Mouse (Mus musculus): Measurements from ENCODE around the gene Cygb.

DNA sequence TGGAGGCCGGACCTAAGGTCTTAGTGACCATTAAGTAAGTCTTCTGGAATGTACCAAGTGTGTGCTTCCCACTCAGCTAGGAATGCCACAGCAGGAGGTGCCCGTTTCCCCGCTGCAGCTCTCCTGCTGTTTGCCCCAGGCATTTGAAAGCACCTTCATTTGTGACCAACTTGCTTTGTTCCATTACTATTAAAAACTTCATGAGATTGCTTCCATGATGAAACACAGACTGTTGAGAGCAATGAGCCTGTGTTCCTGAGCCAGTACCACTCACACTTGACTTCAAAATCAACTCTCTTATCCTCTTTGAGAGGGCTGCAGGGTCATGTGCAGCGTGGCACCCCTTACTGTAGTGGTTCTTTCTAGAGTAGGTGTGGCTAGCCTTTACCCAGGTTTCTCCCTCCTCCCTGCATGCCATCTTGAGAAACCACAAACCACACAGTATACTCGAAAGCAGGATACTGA, 47.3 kb upstream of the Cygb start:
- no peak for TF ChIP-seq CTCF (IDR thresholded peaks at IDR 0.05; ENCODE audit: borderline replicate concordance, extremely low read depth, insufficient read depth, insufficient read length)
- no peak for TF ChIP-seq POLR2A (IDR thresholded peaks at IDR 0.05; ENCODE audit: borderline replicate concordance, extremely low read depth, insufficient read depth, insufficient read length, poor library complexity, severe bottlenecking)

Measured in brain, embryonic 14.5 days (tissue).